Mouse (Mus musculus) erythroblast, embryonic 14.5 days (primary cell): Measurements from ENCODE around the gene Birc7. TPM values are rescaled to one million over a fixed set of nuclear protein-coding genes. Genes with fewer than 3 reads are reported as not detected.
A peak's percentile ranks its signal among the peaks of the same experiment; 100 is the strongest.

Source experiments
- H3K27me3 ChIP-seq: 2 replicates; pipeline ENCODE4 v1.6.1; 2012; ENCODE audit warnings: inconsistent platforms; ENCODE audit not compliant: control insufficient read depth
- H3K36me3 ChIP-seq: 2 replicates; pipeline ENCODE4 v1.6.1; 2012; ENCODE audit warnings: mild to moderate bottlenecking, inconsistent platforms; ENCODE audit not compliant: control insufficient read depth
- H3K4me1 ChIP-seq: 2 replicates; pipeline ENCODE4 v1.6.1; 2012; ENCODE audit warnings: inconsistent platforms; ENCODE audit not compliant: control insufficient read depth
- H3K4me3 ChIP-seq: replicated peaks from 2 replicates; pipeline ENCODE3; 2012; ENCODE audit warnings: moderate library complexity, mild to moderate bottlenecking, inconsistent platforms
- H3K9me3 ChIP-seq: 2 replicates; pipeline ENCODE4 v1.6.1; 2012; ENCODE audit warnings: low read length, inconsistent platforms, mixed read lengths; ENCODE audit not compliant: control insufficient read depth
- GATA1 ChIP-seq: IDR thresholded peaks from 2 replicates; pipeline ENCODE4 v1.6.1; 2012; ENCODE audit warnings: low read length, inconsistent platforms, mixed read lengths
- TAL1 ChIP-seq: IDR thresholded peaks from 3 replicates; pipeline ENCODE4 v1.6.1; 2012; ENCODE audit warnings: low read length, inconsistent platforms, mixed read lengths
- polyA plus RNA-seq: library from polyadenylated mRNA; stranded (reverse); fragments of >175 nt; gene quantifications from 2 replicates; pipeline ENCODE4 v1.2.3, GENCODE M21; 2012

Birc7 gene
- polyA plus RNA-seq, 1 experiment: not detected

- no peak for TF ChIP-seq TAL1
- TF ChIP-seq GATA1: no peak
- Histone ChIP-seq H3K9me3 (peaks cover 4% of the 10 kb centered on the region; the same call in 1 of the 2 replicates), H3K27me3 (peaks cover 53% of the 10 kb centered on the region), H3K4me3 (no peak overlapping the region), H3K4me1 (peaks cover 4% of the 10 kb centered on the region), H3K36me3 (no peaks in the 10 kb centered on the region; the same call in 1 of the 2 replicates)
Measured at GRCm38 (mm10) chr2:180897857-180898256, 31.0 kb upstream of the Birc7 start.

GRCm38 (mm10) chr2:180902086-180902485 is 26.7 kb upstream of the Birc7 start:
- Histone ChIP-seq H3K36me3 (peaks cover 31% of the 10 kb centered on the region), H3K27me3 (peaks cover 11% of the 10 kb centered on the region), H3K4me1 (peaks cover 10% of the 10 kb centered on the region), H3K4me3 (no peak overlapping the region), H3K9me3 (no peaks in the 10 kb centered on the region)
- TF ChIP-seq TAL1: no peak
- no peak for TF ChIP-seq GATA1

GRCm38 (mm10) chr2:180904435-180905208 is 24.2 kb upstream of the Birc7 start:
- Histone ChIP-seq H3K36me3 (peaks cover 52% of the 10 kb centered on the region), H3K4me1 (peaks cover 10% of the 10 kb centered on the region), H3K27me3 (no peaks in the 10 kb centered on the region), H3K9me3 (no peaks in the 10 kb centered on the region), H3K4me3 (no peak overlapping the region)
- TF ChIP-seq TAL1 (no peak), GATA1 (no peak)

GRCm38 (mm10) chr2:180905556-180906221 is 23.1 kb upstream of the Birc7 start:
- Histone ChIP-seq H3K27me3 (no peaks in the 10 kb centered on the region), H3K36me3 (peaks cover 61% of the 10 kb centered on the region), H3K9me3 (no peaks in the 10 kb centered on the region), H3K4me1 (peaks cover 10% of the 10 kb centered on the region), H3K4me3 (no peak overlapping the region)
- TF ChIP-seq TAL1: no peak
- no peak for TF ChIP-seq GATA1

GRCm38 (mm10) chr2:180910928-180911327 is 17.9 kb upstream of the Birc7 start:
- H3K36me3 ChIP-seq: peaks cover 93% of the 10 kb centered on the region
- H3K27me3 ChIP-seq: no peaks in the 10 kb centered on the region
- TF ChIP-seq GATA1 (no peak), TAL1 (no peak)
- H3K4me1 ChIP-seq: peaks cover 13% of the 10 kb centered on the region
- no peaks in the 10 kb centered on the region for H3K9me3 ChIP-seq
- H3K4me3 ChIP-seq: no peak overlapping the region

GRCm38 (mm10) chr2:180915886-180916433 is 12.9 kb upstream of the Birc7 start:
- TF ChIP-seq GATA1 (no peak), TAL1 (no peak)

GRCm38 (mm10) chr2:180919913-180920809 is 8.7 kb upstream of the Birc7 start:
- Histone ChIP-seq H3K36me3 (peaks cover 43% of the 10 kb centered on the region), H3K4me1 (peaks cover 33% of the 10 kb centered on the region), H3K9me3 (no peaks in the 10 kb centered on the region), H3K27me3 (no peaks in the 10 kb centered on the region), H3K4me3 (peak overlapping the region; percentile 99)
- TF ChIP-seq TAL1 (no peak), GATA1 (no peak)

More at GRCm38 (mm10) chr2:180915886-180916433, 12.9 kb upstream of the Birc7 start:
- Histone ChIP-seq H3K9me3 (no peaks in the 10 kb centered on the region), H3K36me3 (peaks cover 85% of the 10 kb centered on the region), H3K27me3 (no peaks in the 10 kb centered on the region), H3K4me3 (no peak overlapping the region), H3K4me1 (peaks cover 33% of the 10 kb centered on the region)

- Histone ChIP-seq H3K27me3 (no peaks in the 10 kb centered on the region), H3K4me3 (peak within 1 kb of the TSS; percentile 99), H3K36me3 (peaks cover 36% of the 10 kb centered on the region), H3K9me3 (no peaks in the 10 kb centered on the region), H3K4me1 (peaks cover 28% of the 10 kb centered on the region)
- no peak for TF ChIP-seq GATA1
- no peak for TF ChIP-seq TAL1
Measured at GRCm38 (mm10) chr2:180920810-180921400, 7.9 kb upstream of the Birc7 start, which contains the start of gene Ythdf1. Gene Ythdf1 (minus strand): TSS chr2:180920949.
